Mouse (Mus musculus): Measurements from ENCODE around the gene Rdh16f2. TPM values are rescaled to one million over a fixed set of nuclear protein-coding genes. Genes with fewer than 3 reads are reported as not detected.
"Not testable (repeated sequence)": the region's sequence is repeated elsewhere in the genome, so short reads cannot be mapped to it uniquely, and the experiment has no call there.

Rdh16f2 gene
- polyA plus RNA-seq, 1 experiment from 2014 or later = not detected

DNA sequence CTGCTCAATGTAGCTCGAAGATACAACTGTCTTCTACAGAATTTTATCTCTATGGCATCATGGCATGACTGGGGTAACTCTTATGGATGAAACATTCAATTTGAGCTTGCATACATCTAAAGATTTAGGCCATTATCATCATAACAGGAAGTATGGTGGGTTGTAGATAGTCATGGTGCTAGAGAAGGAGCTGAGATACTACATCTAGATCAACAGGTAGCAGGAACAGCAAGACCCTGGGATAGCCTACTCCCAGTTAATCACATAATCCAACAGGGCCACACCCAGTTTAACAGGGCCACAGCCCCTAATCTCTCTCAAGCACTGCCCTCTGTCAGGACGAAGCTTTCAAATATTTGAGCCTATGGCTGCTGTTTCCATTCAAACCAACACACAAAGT, 25.5 kb upstream of the Rdh16f2 start:
- WGBS (ENCODE audit: insufficient replicate concordance) = 62% methylated on average over 2 of the region's 2 CpGs
- Histone ChIP-seq H3K9ac (ENCODE audit: low read depth, low read length) (no peak overlapping the region), H3K9me3 (replicated peaks; ENCODE audit: control insufficient read depth, low read length) (no peaks in the 10 kb centered on the region), H3K4me3 (ENCODE audit: low read depth, low read length) (no peak overlapping the region), H3K4me2 (no peak overlapping the region), H3K4me1 (ENCODE audit: control insufficient read depth, insufficient read depth, low read length) (no peaks in the 10 kb centered on the region), H3K27me3 (ENCODE audit: control insufficient read depth, insufficient read depth, low read length) (no peaks in the 10 kb centered on the region), H3K36me3 (ENCODE audit: control insufficient read depth, insufficient read depth, low read length) (no peaks in the 10 kb centered on the region), H3K27ac (ENCODE audit: low read depth, low read length) (no peak overlapping the region)
- no peak for ATAC-seq (replicated peaks; ENCODE audit: insufficient number of reproducible peaks, low FRiP score, low TSS enrichment)

DNA sequence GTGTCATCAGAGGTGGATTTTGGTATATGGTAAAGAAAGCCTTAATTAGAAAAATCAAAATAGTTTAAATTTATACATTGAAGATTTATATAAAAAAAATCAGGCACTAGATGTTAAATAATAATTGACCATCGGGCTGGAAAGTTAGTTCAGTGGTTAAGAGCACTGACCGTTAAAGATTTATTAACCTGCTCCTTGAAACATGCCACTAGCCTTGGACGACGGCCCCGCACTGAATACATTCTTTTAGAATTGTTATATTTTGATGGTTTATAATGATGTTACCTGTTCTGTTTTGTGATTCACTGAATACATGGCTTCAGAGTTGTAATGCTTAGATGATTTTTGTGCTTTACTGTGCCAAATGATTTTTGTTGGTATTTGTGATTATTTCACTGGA, 20.3 kb upstream of the Rdh16f2 start:
- H3K4me1 ChIP-seq (ENCODE audit: control insufficient read depth, insufficient read depth, low read length); H3K27me3 ChIP-seq (ENCODE audit: control insufficient read depth, insufficient read depth, low read length); H3K4me3 ChIP-seq (ENCODE audit: low read depth, low read length); H3K4me2 ChIP-seq; H3K9ac ChIP-seq (ENCODE audit: low read depth, low read length); H3K27ac ChIP-seq (ENCODE audit: low read depth, low read length); H3K36me3 ChIP-seq (ENCODE audit: control insufficient read depth, insufficient read depth, low read length); H3K9me3 ChIP-seq (replicated peaks; ENCODE audit: control insufficient read depth, low read length); ATAC-seq (replicated peaks; ENCODE audit: insufficient number of reproducible peaks, low FRiP score, low TSS enrichment): not testable (repeated sequence)
- WGBS (ENCODE audit: insufficient replicate concordance) = 84% methylated on average over 5 of the region's 5 CpGs

DNA sequence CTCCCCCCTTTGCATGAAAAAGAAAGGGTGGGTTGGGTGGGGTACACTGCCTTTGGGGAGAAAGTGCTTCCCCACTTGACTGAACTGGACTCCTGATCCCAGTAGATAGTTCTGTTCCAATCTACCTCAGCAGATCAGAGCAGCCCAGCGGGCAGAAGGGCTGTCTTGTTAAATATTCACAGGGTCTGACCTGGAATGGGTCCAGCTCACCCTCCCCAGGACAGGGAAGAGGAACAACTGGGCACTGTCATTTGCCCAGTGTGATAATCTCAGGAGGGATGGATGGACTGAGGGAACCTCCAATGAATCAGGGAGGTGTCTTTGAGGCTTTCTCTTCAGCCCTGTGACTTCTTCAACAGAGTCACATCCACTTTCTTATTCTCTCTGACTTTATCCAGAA, 18.2 kb upstream of the Rdh16f2 start:
- Histone ChIP-seq H3K27me3 (ENCODE audit: control insufficient read depth, insufficient read depth, low read length) (no peaks in the 10 kb centered on the region), H3K4me3 (ENCODE audit: low read depth, low read length) (no peak overlapping the region), H3K4me2 (no peak overlapping the region), H3K27ac (ENCODE audit: low read depth, low read length) (no peak overlapping the region), H3K4me1 (ENCODE audit: control insufficient read depth, insufficient read depth, low read length) (no peaks in the 10 kb centered on the region), H3K9ac (ENCODE audit: low read depth, low read length) (no peak overlapping the region), H3K36me3 (ENCODE audit: control insufficient read depth, insufficient read depth, low read length) (no peaks in the 10 kb centered on the region), H3K9me3 (replicated peaks; ENCODE audit: control insufficient read depth, low read length) (no peaks in the 10 kb centered on the region)
- no peak for ATAC-seq (replicated peaks; ENCODE audit: insufficient number of reproducible peaks, low FRiP score, low TSS enrichment)
- 71% methylated on average over 1 of the region's 1 CpGs for WGBS (ENCODE audit: insufficient replicate concordance)

DNA sequence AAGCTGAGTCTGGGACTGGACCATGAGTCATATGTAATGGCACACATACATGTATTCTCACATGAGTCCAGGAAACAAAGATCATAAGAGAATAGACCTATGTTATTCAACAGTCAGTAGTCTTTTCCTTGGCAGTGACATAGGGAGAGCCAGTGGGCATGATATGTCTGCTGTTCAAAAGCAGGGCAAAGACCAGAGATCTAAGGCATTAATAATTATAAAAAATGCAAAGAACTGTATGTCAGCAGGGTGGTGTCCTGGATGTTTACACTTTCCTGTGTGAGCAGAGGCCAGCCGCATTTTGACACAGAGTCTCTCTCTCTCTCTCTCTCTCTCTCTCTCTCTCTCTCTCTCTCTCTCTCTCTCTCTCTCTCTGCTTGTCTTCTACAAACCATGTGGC, 16.6 kb upstream of the Rdh16f2 start, which contains the start of gene Rdh19:
Gene Rdh19 (plus strand): TSS at position 301 of the 400 bp plus-strand sequence.
- Histone ChIP-seq H3K27me3 (ENCODE audit: control insufficient read depth, insufficient read depth, low read length) (no peaks in the 10 kb centered on the region), H3K9ac (ENCODE audit: low read depth, low read length) (no peak within 1 kb of the TSS), H3K4me1 (ENCODE audit: control insufficient read depth, insufficient read depth, low read length) (no peaks in the 10 kb centered on the region), H3K4me3 (ENCODE audit: low read depth, low read length) (no peak within 1 kb of the TSS), H3K36me3 (ENCODE audit: control insufficient read depth, insufficient read depth, low read length) (no peaks in the 10 kb centered on the region), H3K9me3 (replicated peaks; ENCODE audit: control insufficient read depth, low read length) (no peaks in the 10 kb centered on the region), H3K4me2 (no peak within 1 kb of the TSS), H3K27ac (ENCODE audit: low read depth, low read length) (no peak within 1 kb of the TSS)
- 54% methylated on average over 1 of the region's 1 CpGs for WGBS (ENCODE audit: insufficient replicate concordance)
- ATAC-seq (replicated peaks; ENCODE audit: insufficient number of reproducible peaks, low FRiP score, low TSS enrichment) = no peak

DNA sequence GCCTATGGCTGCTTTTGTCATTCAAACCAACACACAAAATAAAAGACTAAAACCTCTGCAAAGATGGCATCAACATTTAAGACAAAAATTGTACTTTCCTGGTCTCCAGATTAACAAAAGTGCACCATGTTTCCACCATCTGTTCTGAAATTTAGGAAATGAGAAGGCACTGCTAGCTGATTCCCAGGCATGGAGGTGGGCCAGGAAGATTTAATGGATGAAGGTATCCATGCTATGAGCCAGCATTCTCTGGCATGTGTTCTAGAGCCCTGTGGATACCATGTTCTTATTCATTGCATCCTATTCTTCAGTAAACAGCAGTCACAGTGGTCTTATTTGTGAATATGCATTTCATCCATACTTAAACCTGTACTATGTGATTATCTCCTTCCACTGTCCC, 9.9 kb upstream of the Rdh16f2 start:
- no peak for ATAC-seq (replicated peaks; ENCODE audit: insufficient number of reproducible peaks, low FRiP score, low TSS enrichment)
- Histone ChIP-seq H3K36me3 (ENCODE audit: control insufficient read depth, insufficient read depth, low read length) (no peaks in the 10 kb centered on the region), H3K4me3 (ENCODE audit: low read depth, low read length) (no peak overlapping the region), H3K27me3 (ENCODE audit: control insufficient read depth, insufficient read depth, low read length) (no peaks in the 10 kb centered on the region), H3K27ac (ENCODE audit: low read depth, low read length) (no peak overlapping the region), H3K4me1 (ENCODE audit: control insufficient read depth, insufficient read depth, low read length) (no peaks in the 10 kb centered on the region), H3K4me2 (no peak overlapping the region), H3K9ac (ENCODE audit: low read depth, low read length) (no peak overlapping the region), H3K9me3 (replicated peaks; ENCODE audit: control insufficient read depth, low read length) (no peaks in the 10 kb centered on the region; the same call in 1 of the 2 replicates)

GRCm38 (mm10) chr10:127864931-127865330, 1.3 kb upstream of the Rdh16f2 start:
- Histone ChIP-seq H3K9me3 (replicated peaks; ENCODE audit: control insufficient read depth, low read length) (no peaks in the 10 kb centered on the region), H3K4me2 (no peak overlapping the region), H3K27me3 (ENCODE audit: control insufficient read depth, insufficient read depth, low read length) (no peaks in the 10 kb centered on the region), H3K9ac (ENCODE audit: low read depth, low read length) (no peak overlapping the region), H3K36me3 (ENCODE audit: control insufficient read depth, insufficient read depth, low read length) (no peaks in the 10 kb centered on the region), H3K4me3 (ENCODE audit: low read depth, low read length) (no peak overlapping the region), H3K27ac (ENCODE audit: low read depth, low read length) (no peak overlapping the region), H3K4me1 (ENCODE audit: control insufficient read depth, insufficient read depth, low read length) (no peaks in the 10 kb centered on the region)
- ATAC-seq (replicated peaks; ENCODE audit: insufficient number of reproducible peaks, low FRiP score, low TSS enrichment) = no peak

DNA sequence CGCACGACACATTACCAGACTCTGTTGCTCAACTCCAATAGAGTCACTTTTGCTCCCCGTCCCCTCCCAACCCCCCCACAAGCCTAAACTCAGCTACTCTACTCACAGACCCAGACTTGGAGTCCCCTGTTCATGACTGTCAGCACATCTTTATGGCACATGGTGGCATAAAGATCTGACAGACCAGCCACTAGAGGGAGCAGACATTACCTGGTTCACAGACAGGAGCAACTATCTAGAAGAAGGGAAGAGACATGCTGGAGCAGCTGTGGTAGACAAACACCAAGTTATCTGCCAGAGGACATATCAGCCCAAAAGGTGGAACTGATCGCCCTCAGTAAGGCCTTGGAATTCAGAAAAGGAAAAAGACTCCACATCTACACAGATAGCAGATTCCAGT, 6.2 kb downstream of the Rdh16f2 start:
- H3K27me3 ChIP-seq (ENCODE audit: control insufficient read depth, insufficient read depth, low read length) = no peaks in the 10 kb centered on the region
- H3K36me3 ChIP-seq (ENCODE audit: control insufficient read depth, insufficient read depth, low read length) = no peaks in the 10 kb centered on the region
- WGBS (ENCODE audit: insufficient replicate concordance) = 60% methylated on average over 4 of the region's 4 CpGs
- H3K27ac ChIP-seq (ENCODE audit: low read depth, low read length) = no peak overlapping the region
- no peak overlapping the region for H3K9ac ChIP-seq (ENCODE audit: low read depth, low read length)
- H3K9me3 ChIP-seq (replicated peaks; ENCODE audit: control insufficient read depth, low read length) = peaks cover 2% of the 10 kb centered on the region; the same call in 1 of the 2 replicates
- H3K4me1 ChIP-seq (ENCODE audit: control insufficient read depth, insufficient read depth, low read length) = no peaks in the 10 kb centered on the region
- H3K4me3 ChIP-seq (ENCODE audit: low read depth, low read length) = no peak overlapping the region
- ATAC-seq (replicated peaks; ENCODE audit: insufficient number of reproducible peaks, low FRiP score, low TSS enrichment) = no peak
- H3K4me2 ChIP-seq = no peak overlapping the region

- Histone ChIP-seq H3K27me3 (ENCODE audit: control insufficient read depth, insufficient read depth, low read length) (no peaks in the 10 kb centered on the region), H3K36me3 (ENCODE audit: control insufficient read depth, insufficient read depth, low read length) (no peaks in the 10 kb centered on the region), H3K9me3 (replicated peaks; ENCODE audit: control insufficient read depth, low read length) (no peaks in the 10 kb centered on the region), H3K4me3 (ENCODE audit: low read depth, low read length) (no peak overlapping the region), H3K4me2 (no peak overlapping the region), H3K27ac (ENCODE audit: low read depth, low read length) (no peak overlapping the region), H3K4me1 (ENCODE audit: control insufficient read depth, insufficient read depth, low read length) (no peaks in the 10 kb centered on the region; the same call in 1 of the 2 replicates), H3K9ac (ENCODE audit: low read depth, low read length) (no peak overlapping the region)
- 16% methylated on average over 2 of the region's 2 CpGs for WGBS (ENCODE audit: insufficient replicate concordance)
- no peak for ATAC-seq (replicated peaks; ENCODE audit: insufficient number of reproducible peaks, low FRiP score, low TSS enrichment)
Observed at GRCm38 (mm10) chr10:127877681-127878080, 11.4 kb downstream of the Rdh16f2 start.

- Histone ChIP-seq H3K4me3 (ENCODE audit: low read depth, low read length) (no peak overlapping the region), H3K4me1 (ENCODE audit: control insufficient read depth, insufficient read depth, low read length) (no peaks in the 10 kb centered on the region; the same call in 1 of the 2 replicates), H3K27me3 (ENCODE audit: control insufficient read depth, insufficient read depth, low read length) (no peaks in the 10 kb centered on the region), H3K36me3 (ENCODE audit: control insufficient read depth, insufficient read depth, low read length) (no peaks in the 10 kb centered on the region), H3K9ac (ENCODE audit: low read depth, low read length) (no peak overlapping the region), H3K27ac (ENCODE audit: low read depth, low read length) (no peak overlapping the region), H3K9me3 (replicated peaks; ENCODE audit: control insufficient read depth, low read length) (no peaks in the 10 kb centered on the region), H3K4me2 (no peak overlapping the region)
- ATAC-seq (replicated peaks; ENCODE audit: insufficient number of reproducible peaks, low FRiP score, low TSS enrichment) = no peak; the same call in 1 of the 2 replicates
- 47% methylated on average over 3 of the region's 3 CpGs for WGBS (ENCODE audit: insufficient replicate concordance)
Observed at GRCm38 (mm10) chr10:127878262-127879057, 12.2 kb downstream of the Rdh16f2 start.
